In genomic region chr3:69555511-69555910, GRCm38 (mm10) we compare ENCODE assay signal across 27 mouse cellular contexts. TPM values are rescaled to one million over a fixed set of nuclear protein-coding genes. Genes with fewer than 3 reads are reported as not detected.
A peak's percentile ranks its signal among the peaks of the same experiment; 100 is the strongest.
DNase-seq lines count a peak whose midpoint lies in the region; ATAC-seq lines count a peak whose summit lies in the region.
"Had no signal": no experiment of that assay in that cellular context is flagged by ENCODE, and none has a peak within 500 bp of the region (broad histone marks: within the 10 kb centered on the region; RNA-seq: fewer than 3 reads in every experiment).

No protein-coding gene starts in this region.

- no peak overlapping the region for H3K27ac ChIP-seq in hindbrain, embryonic 16.5 days (ENCODE audit: low read depth, low read length)
- H3K27ac ChIP-seq in hindbrain, embryonic 13.5 days: no peak overlapping the region
- H3K27ac ChIP-seq: gastrocnemius, adult 2 months; heart, adult 2 months; heart, embryonic 13.5 days; hindbrain, postnatal 0 days; intestine, embryonic 15.5 days; layer of hippocampus, adult 2 months; left cerebral cortex, adult 2 months; liver, embryonic 15.5 days; neural tube, embryonic 13.5 days had no signal

- WGBS in hindbrain, embryonic 16.5 days: 73% methylated on average over 6 of the region's 6 CpGs
- 90% methylated on average over 6 of the region's 6 CpGs for WGBS in hindbrain, embryonic 13.5 days

- ATAC-seq in hindbrain, embryonic 16.5 days: 0 out of 2 replicates have a peak, but pooled peaks have one; percentile 38
- no peak for ATAC-seq in hindbrain, embryonic 13.5 days (ENCODE audit: low FRiP score)
- ATAC-seq: activated CD4-positive, CD25-positive, alpha-beta regulatory T cell, adult 4 months; forebrain, embryonic 16.5 days; hindbrain, postnatal 0 days; intestine, embryonic 15.5 days had no signal

- H3K9ac ChIP-seq in hindbrain, embryonic 16.5 days (ENCODE audit: low read depth, low read length): no peak overlapping the region
- no peak overlapping the region for H3K9ac ChIP-seq in hindbrain, embryonic 13.5 days
- H3K9ac ChIP-seq: heart, embryonic 13.5 days; intestine, embryonic 15.5 days; liver, embryonic 15.5 days; midbrain, embryonic 12.5 days; neural tube, embryonic 13.5 days had no signal

- H3K4me3 ChIP-seq in hindbrain, embryonic 16.5 days (ENCODE audit: low read length): no peak overlapping the region
- H3K4me3 ChIP-seq in hindbrain, embryonic 13.5 days: no peak overlapping the region
- H3K4me3 ChIP-seq: erythroblast, embryonic 14.5 days; gastrocnemius, adult 2 months; heart, adult 2 months; heart, embryonic 13.5 days; hindbrain, embryonic 10.5 days; intestine, embryonic 15.5 days; layer of hippocampus, adult 2 months; left cerebral cortex, adult 2 months; liver, embryonic 15.5 days; midbrain, embryonic 12.5 days; neural tube, embryonic 13.5 days had no signal

- no peaks in the 10 kb centered on the region for H3K36me3 ChIP-seq in hindbrain, embryonic 16.5 days (ENCODE audit: control insufficient read depth, insufficient read depth, low read length)
- peaks cover 20% of the 10 kb centered on the region for H3K36me3 ChIP-seq in hindbrain, embryonic 13.5 days
- H3K36me3 ChIP-seq: heart, embryonic 13.5 days; intestine, embryonic 15.5 days; liver, embryonic 15.5 days had no signal

- H3K4me1 ChIP-seq in hindbrain, embryonic 16.5 days (ENCODE audit: control insufficient read depth, insufficient read depth, low read depth, low read length): no peaks in the 10 kb centered on the region
- H3K4me1 ChIP-seq in hindbrain, embryonic 13.5 days (replicated peaks): peaks cover 22% of the 10 kb centered on the region; the same call in 1 of the 2 replicates
- H3K4me1 ChIP-seq: liver, embryonic 15.5 days had no signal

- peak; percentile 35 for DNase-seq in cerebellum, adult 11-12 months
- DNase-seq in cerebellum, postnatal 4 days (ENCODE audit: low spot score in 2 of 2): no peak
- DNase-seq in testis, postnatal 14 days (ENCODE audit: low spot score): peak; percentile 12
- no peak for DNase-seq in testis, postnatal 10 days (ENCODE audit: low spot score)
- DNase-seq in cerebellum, postnatal 36 days: peak; percentile 30 to 41
- no peak for DNase-seq in gastrocnemius, postnatal 14 days
- DNase-seq: B cell, adult 2 months; gastrocnemius, adult 2 months; heart, adult 2 months; heart, postnatal 14 days; lung, postnatal 36 days; thymus, postnatal 14 days had no signal

- no peaks in the 10 kb centered on the region for H3K27me3 ChIP-seq in hindbrain, embryonic 16.5 days (replicated peaks; ENCODE audit: control insufficient read depth, insufficient read depth, low read length)
- no peaks in the 10 kb centered on the region for H3K27me3 ChIP-seq in hindbrain, embryonic 13.5 days
- H3K27me3 ChIP-seq: CH12.LX; heart, embryonic 13.5 days; intestine, embryonic 15.5 days; liver, embryonic 15.5 days; midbrain, embryonic 12.5 days; neural tube, embryonic 13.5 days had no signal

- H3K4me2 ChIP-seq in hindbrain, embryonic 16.5 days (ENCODE audit: low read length): no peak overlapping the region
- no peak overlapping the region for H3K4me2 ChIP-seq in hindbrain, embryonic 13.5 days
- H3K4me2 ChIP-seq: heart, embryonic 13.5 days; intestine, embryonic 15.5 days; liver, embryonic 15.5 days; midbrain, embryonic 12.5 days; neural tube, embryonic 13.5 days had no signal

- H3K9me3 ChIP-seq in hindbrain, embryonic 16.5 days (ENCODE audit: control insufficient read depth, low read length): no peaks in the 10 kb centered on the region
- no peaks in the 10 kb centered on the region for H3K9me3 ChIP-seq in hindbrain, embryonic 13.5 days
- H3K9me3 ChIP-seq: heart, embryonic 13.5 days; hindbrain, embryonic 10.5 days; intestine, embryonic 15.5 days; liver, embryonic 15.5 days; midbrain, embryonic 12.5 days; neural tube, embryonic 13.5 days had no signal

- intact Hi-C loops in gastrocnemius, postnatal 14 days (cut with DNase I; ENCODE audit: low total_unique reads): no loop called here

RNA-seq across cellular contexts. Expression of gene B3galnt1, which starts 43.2 kb away (rescaled TPM):
- polyA plus RNA-seq in hindbrain, embryonic 16.5 days (2015; fragmentation: Nextera tagmentation; extraction: Ambion mirVana): 115 and 127 TPM in 2 replicates
- 78.8 and 79.4 TPM in 2 replicates for polyA plus RNA-seq in hindbrain, embryonic 13.5 days (2015; fragmentation: Nextera tagmentation; extraction: Ambion mirVana)
- 1 to 10 TPM; 3.7 to 6.7 TPM for total RNA-seq in gastrocnemius, postnatal 14 days (2021)
- polyA plus RNA-seq: activated CD4-positive, CD25-positive, alpha-beta regulatory T cell, adult 4 months; erythroblast, embryonic 14.5 days had no signal

Comparison
In these comparisons a context has a peak if more than half of its experiments do, and no peak if none do; other contexts are left out.
1. DNase-seq: peak in cerebellum, adult 11-12 months (single experiment), testis, postnatal 14 days (single experiment) and cerebellum, postnatal 36 days (2 of 2); none in cerebellum, postnatal 4 days (0 of 2), testis, postnatal 10 days (single experiment) and gastrocnemius, postnatal 14 days (single experiment).